ENCODE assay signal across 8 mouse cellular contexts in genomic region chr11:115491356-115492083, GRCm38 (mm10). TPM values are rescaled to one million over a fixed set of nuclear protein-coding genes. Genes with fewer than 3 reads are reported as not detected.
A peak's percentile ranks its signal among the peaks of the same experiment; 100 is the strongest.
DNase-seq lines count a peak whose midpoint lies in the region; ATAC-seq and TF ChIP-seq lines count a peak whose summit lies in the region.

Nt5c (minus strand) TSS chr11:115491862.

- peak; percentile 83 for ATAC-seq in heart, embryonic 11.5 days (replicated peaks; ENCODE audit: insufficient number of reproducible peaks, low FRiP score, low TSS enrichment)
- peak; percentile 92 for ATAC-seq in kidney, embryonic 16.5 days (ENCODE audit: low FRiP score, low TSS enrichment)

- H3K36me3 ChIP-seq in erythroblast, embryonic 14.5 days (ENCODE audit: control insufficient read depth) = peaks cover 24% of the 10 kb centered on the region
- 0 out of 2 replicates have a peak, but pooled peaks cover 3% of the 10 kb centered on the region for H3K36me3 ChIP-seq in heart, embryonic 11.5 days (ENCODE audit: control insufficient read depth, insufficient read depth, low read length)
- H3K36me3 ChIP-seq in kidney, embryonic 16.5 days (ENCODE audit: insufficient read depth, low read length) = peaks cover 4% of the 10 kb centered on the region; the same call in 1 of the 2 replicates

- H3K27me3 ChIP-seq in erythroblast, embryonic 14.5 days (ENCODE audit: control insufficient read depth) = no peaks in the 10 kb centered on the region
- H3K27me3 ChIP-seq in heart, embryonic 11.5 days (ENCODE audit: control insufficient read depth, insufficient read depth, low read length) = no peaks in the 10 kb centered on the region
- no peaks in the 10 kb centered on the region for H3K27me3 ChIP-seq in kidney, embryonic 16.5 days (ENCODE audit: insufficient read depth, low read length)

- DNase-seq in CD4-positive helper T cell, adult 2 months (ENCODE audit: low read depth, low spot score) = peak; percentile 91
- DNase-seq in brain, embryonic 14.5 days (ENCODE audit: low read depth) = peak; percentile 91
- peak; percentile 89 for DNase-seq in liver
- peak; percentile 20 to 62 for DNase-seq in monocyte, adult 2 months (ENCODE audit: low read depth in 1 of 2, low spot score in 2 of 2)
- peak; percentile 70 to 76 for DNase-seq in spleen, postnatal 14 days (ENCODE audit: low spot score in 2 of 2)

- H3K4me3 ChIP-seq in erythroblast, embryonic 14.5 days (replicated peaks) = peak within 1 kb of the TSS; percentile 87
- H3K4me3 ChIP-seq in heart, embryonic 11.5 days (ENCODE audit: low read depth, low read length) = peak within 1 kb of the TSS; percentile 64
- H3K4me3 ChIP-seq in kidney, embryonic 16.5 days (ENCODE audit: low read length) = peak within 1 kb of the TSS; percentile 77

- H3K27ac ChIP-seq in heart, embryonic 11.5 days (ENCODE audit: low read depth, low read length) = peak within 1 kb of the TSS; percentile 62
- H3K27ac ChIP-seq in kidney, embryonic 16.5 days (ENCODE audit: low read length) = peak within 1 kb of the TSS; percentile 82

- under 1% methylated on average over 43 of the region's 43 CpGs for WGBS in heart, embryonic 11.5 days (ENCODE audit: insufficient replicate concordance)
- 0% methylated on average over 43 of the region's 43 CpGs for WGBS in kidney, embryonic 16.5 days

- no peaks in the 10 kb centered on the region for H3K9me3 ChIP-seq in erythroblast, embryonic 14.5 days (ENCODE audit: control insufficient read depth, low read length)
- H3K9me3 ChIP-seq in heart, embryonic 11.5 days (replicated peaks; ENCODE audit: control insufficient read depth, low read length) = no peaks in the 10 kb centered on the region
- no peaks in the 10 kb centered on the region for H3K9me3 ChIP-seq in kidney, embryonic 16.5 days (ENCODE audit: low read length)

- H3K9ac ChIP-seq in heart, embryonic 11.5 days (ENCODE audit: low read depth, low read length) = peak within 1 kb of the TSS; percentile 77
- H3K9ac ChIP-seq in kidney, embryonic 16.5 days (replicated peaks; ENCODE audit: low read length) = peak within 1 kb of the TSS; percentile 75

- peak within 1 kb of the TSS; percentile 81 for H3K4me2 ChIP-seq in heart, embryonic 11.5 days
- H3K4me2 ChIP-seq in kidney, embryonic 16.5 days (replicated peaks; ENCODE audit: low read depth, low read length) = peak within 1 kb of the TSS; percentile 88

- TF ChIP-seq POLR2A in brain, embryonic 14.5 days (IDR thresholded peaks at IDR 0.05; ENCODE audit: borderline replicate concordance, extremely low read depth, insufficient read depth, insufficient read length, poor library complexity, severe bottlenecking) = peak; percentile 26; the same call in 1 of the 2 replicates

- peaks cover 39% of the 10 kb centered on the region for H3K4me1 ChIP-seq in erythroblast, embryonic 14.5 days (ENCODE audit: control insufficient read depth)
- H3K4me1 ChIP-seq in heart, embryonic 11.5 days (ENCODE audit: control insufficient read depth, insufficient read depth, low read length) = no peaks in the 10 kb centered on the region
- H3K4me1 ChIP-seq in kidney, embryonic 16.5 days (ENCODE audit: insufficient read depth, low read length) = peaks cover 13% of the 10 kb centered on the region

- peak; percentile 71 for TF ChIP-seq CTCF in brain, embryonic 14.5 days (IDR thresholded peaks at IDR 0.05; ENCODE audit: borderline replicate concordance, extremely low read depth, insufficient read depth, insufficient read length)

RNA-seq across cellular contexts. Expression of gene Nt5c, which starts in this region (rescaled TPM):
- polyA plus RNA-seq in brain, embryonic 14.5 days (2012; rRNA removed) = 67.9 and 84.3 TPM in 2 replicates
- 4.8 and 6.4 TPM in 2 replicates for polyA plus RNA-seq in erythroblast, embryonic 14.5 days (2012)
- 70.5 and 76.3 TPM in 2 replicates for polyA plus RNA-seq in heart, embryonic 11.5 days (2014; fragmentation: Nextera tagmentation; extraction: Ambion mirVana)
- 77.6 and 82.1 TPM in 2 replicates for polyA plus RNA-seq in kidney, embryonic 16.5 days (2015; fragmentation: Nextera tagmentation; extraction: Ambion mirVana)

Comparison
In these comparisons a context has a peak if more than half of its experiments do, and no peak if none do; other contexts are left out.
1. Peak in every context shown above with its lines: DNase-seq, ATAC-seq, H3K4me3 ChIP-seq and H3K27ac ChIP-seq.
2. DNase-seq: peak in every context shown above with its lines; median percentile 91 in CD4-positive helper T cell, adult 2 months; 91 in brain, embryonic 14.5 days; 89 in liver; 73 in spleen, postnatal 14 days; 41 in monocyte, adult 2 months.